Mouse (Mus musculus) stomach, postnatal 0 days (tissue): ENCODE measurements around the gene Cyb5d1. TPM values are rescaled to one million over a fixed set of nuclear protein-coding genes. Genes with fewer than 3 reads are reported as not detected.

ENCODE experiments used
- ATAC-seq: fragments of 200-750 bp; cut with Nextera tagmentation; 2 replicates; pipeline ENCODE4 v1.8.0; 2017; ENCODE audit not compliant: low FRiP score, low TSS enrichment
- DNase-seq: peaks from one replicate; pipeline ENCODE4 v3.0.0-alpha.2; 2016; ENCODE audit warnings: low spot score
- H3K27ac ChIP-seq: fragments of 300-500 bp; sonication (generic); replicated peaks from 2 replicates; pipeline ENCODE4 v1.5.1; 2014; ENCODE audit warnings: mild to moderate bottlenecking, control low read depth
- H3K27me3 ChIP-seq: fragments of 300-500 bp; sonication (generic); 2 replicates; pipeline ENCODE4 v1.6.1; 2014; ENCODE audit warnings: low read length; ENCODE audit not compliant: control insufficient read depth, insufficient read depth
- H3K36me3 ChIP-seq: fragments of 300-500 bp; sonication (generic); 2 replicates; pipeline ENCODE4 v1.6.1; 2014; ENCODE audit warnings: low read length, mixed read lengths; ENCODE audit not compliant: control insufficient read depth, insufficient read depth
- H3K4me1 ChIP-seq: fragments of 300-500 bp; sonication (generic); replicated peaks from 2 replicates; pipeline ENCODE4 v1.6.1; 2014; ENCODE audit warnings: antibody characterized with exemption; ENCODE audit not compliant: control insufficient read depth, insufficient read depth
- H3K4me2 ChIP-seq: fragments of 300-500 bp; sonication (generic); replicated peaks from 2 replicates; pipeline ENCODE4 v1.6.1; 2014; ENCODE audit warnings: low read depth, mild to moderate bottlenecking, control low read depth, moderate library complexity
- H3K4me3 ChIP-seq: fragments of 300-500 bp; sonication (generic); 2 replicates; pipeline ENCODE4 v1.5.1; 2014; ENCODE audit warnings: low read depth, low read length, control low read depth
- H3K9ac ChIP-seq: fragments of 300-500 bp; sonication (generic); 2 replicates; pipeline ENCODE4 v1.6.1; 2014; ENCODE audit warnings: mild to moderate bottlenecking, low read length, control low read depth, mixed read lengths
- H3K9me3 ChIP-seq: fragments of 300-500 bp; sonication (generic); 2 replicates; pipeline ENCODE4 v1.6.1; 2016; ENCODE audit warnings: low read length; ENCODE audit not compliant: control insufficient read depth
- CTCF ChIP-seq: IDR thresholded peaks from 2 replicates; pipeline ENCODE4 v1.5.1; 2016; ENCODE audit warnings: antibody characterized with exemption, low read depth, mild to moderate bottlenecking, moderate library complexity
- EP300 ChIP-seq: optimal IDR thresholded peaks from 2 replicates; pipeline ENCODE3; 2016; ENCODE audit warnings: antibody characterized with exemption
- WGBS: fragments of 180-500 bp; shearing (Covaris S2); extraction: QIAGEN DNeasy Blood & Tissue Kit; methylation state at CpG from one replicate; pipeline ENCODE4 v1.1.7; 2014; 5-methylcytosine and 5-hydroxymethylcytosine counted together
- polyA plus RNA-seq: library from polyadenylated mRNA; unstranded; fragments of >200 nt; fragmentation: Nextera tagmentation; extraction: Ambion mirVana; gene quantifications from 2 replicates; pipeline ENCODE4 v1.2.1, GENCODE M21; 2015

The Cyb5d1 gene
- polyA plus RNA-seq, 1 experiment from 2014 or later, result 9.1 TPM

DNA sequence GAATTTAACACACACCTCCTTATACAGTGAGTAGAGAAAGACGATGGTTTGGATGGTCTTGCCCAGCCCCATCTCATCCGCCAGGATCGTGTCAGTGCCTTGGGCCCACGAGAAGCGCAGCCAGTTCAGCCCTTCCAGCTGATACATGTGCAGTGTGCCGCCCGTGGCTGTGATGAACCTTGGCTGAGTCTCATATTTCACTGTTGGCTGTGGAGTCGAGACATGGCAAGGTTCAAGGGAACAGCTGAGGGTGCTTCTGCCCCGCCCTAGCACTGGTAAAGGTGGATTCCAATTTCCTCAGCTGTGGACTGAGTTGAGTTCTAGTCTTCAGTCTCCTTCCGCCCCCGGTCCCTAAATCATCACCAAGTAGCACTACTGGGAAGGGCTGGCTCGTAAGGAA lies 37.7 kb downstream of the Cyb5d1 start:
- H3K9me3 ChIP-seq, result no peaks in the 10 kb centered on the region
- no peak overlapping the region for H3K4me2 ChIP-seq
- no peak overlapping the region for H3K9ac ChIP-seq
- 83% methylated on average over 12 of the region's 12 CpGs for WGBS
- ATAC-seq (no peak), DNase-seq (no peak)
- H3K4me1 ChIP-seq, result no peaks in the 10 kb centered on the region
- H3K27ac ChIP-seq, result no peak overlapping the region
- H3K27me3 ChIP-seq, result no peaks in the 10 kb centered on the region
- H3K4me3 ChIP-seq, result no peak overlapping the region
- TF ChIP-seq CTCF (no peak), EP300 (no peak)
- H3K36me3 ChIP-seq, result peaks cover 63% of the 10 kb centered on the region

DNA sequence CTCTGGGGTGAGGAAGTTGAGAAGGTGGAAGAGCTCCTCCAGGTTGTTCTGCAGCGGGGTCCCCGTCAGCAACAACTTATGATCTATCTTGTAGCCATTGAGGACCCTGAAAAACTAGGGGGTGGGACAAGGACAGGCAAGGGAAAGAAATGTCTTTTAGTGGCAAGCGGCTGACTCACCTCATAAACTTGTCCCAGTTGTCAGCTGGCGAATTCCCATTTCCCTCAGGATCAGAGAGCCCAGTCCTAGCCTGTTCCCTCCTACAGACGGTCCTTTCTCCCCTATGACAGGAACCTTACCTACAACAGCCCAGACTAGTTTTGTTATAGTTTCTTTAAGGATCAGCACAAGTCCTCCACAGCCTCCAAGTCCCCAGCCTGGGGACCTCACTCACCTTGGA lies 38.9 kb downstream of the Cyb5d1 start:
- Histone ChIP-seq H3K4me2 (no peak overlapping the region), H3K9me3 (no peaks in the 10 kb centered on the region), H3K4me3 (no peak overlapping the region), H3K27ac (no peak overlapping the region), H3K9ac (no peak overlapping the region), H3K36me3 (peaks cover 63% of the 10 kb centered on the region), H3K4me1 (no peaks in the 10 kb centered on the region), H3K27me3 (no peaks in the 10 kb centered on the region)
- ATAC-seq (no peak), DNase-seq (no peak)
- WGBS, result 89% methylated on average over 5 of the region's 5 CpGs
- no peak for TF ChIP-seq CTCF
- no peak for TF ChIP-seq EP300

DNA sequence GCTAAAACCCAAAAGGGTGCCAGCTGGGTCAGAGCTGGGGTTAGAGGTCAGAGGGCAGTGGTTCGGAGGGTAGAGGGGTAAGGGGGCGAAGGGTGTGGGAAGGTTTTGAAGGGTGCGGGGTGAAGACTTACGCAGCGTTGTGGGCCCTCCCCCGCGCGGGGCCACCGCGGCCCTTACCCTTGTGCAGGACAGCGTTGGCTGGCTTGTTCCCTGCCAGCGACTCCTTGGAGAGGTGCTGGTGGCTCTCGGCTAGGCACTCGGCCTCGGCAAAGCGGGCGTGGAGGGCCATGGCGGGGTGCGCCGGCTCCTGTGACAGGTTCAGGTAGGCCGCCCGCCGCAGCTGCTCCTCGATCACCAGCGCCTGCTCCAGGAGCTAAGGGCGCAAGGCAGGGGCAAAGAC lies 49.0 kb downstream of the Cyb5d1 start:
- no peaks in the 10 kb centered on the region for H3K9me3 ChIP-seq
- WGBS, result 80% methylated on average over 22 of the region's 26 CpGs
- H3K4me1 ChIP-seq, result no peaks in the 10 kb centered on the region
- no peaks in the 10 kb centered on the region for H3K27me3 ChIP-seq
- no peak overlapping the region for H3K27ac ChIP-seq
- H3K4me2 ChIP-seq, result no peak overlapping the region
- DNase-seq (no peak), ATAC-seq (no peak)
- no peak overlapping the region for H3K9ac ChIP-seq
- H3K36me3 ChIP-seq, result peaks cover 52% of the 10 kb centered on the region
- no peak for TF ChIP-seq CTCF
- TF ChIP-seq EP300, result no peak
- H3K4me3 ChIP-seq, result no peak overlapping the region

Other genes with a start within 250 kb of the Cyb5d1 start
- 80.5 and 91.8 TPM in 2 replicates for gene Alox12b, start 238.6 kb downstream of the Cyb5d1 start, polyA plus RNA-seq
- gene Alox8, start 197.8 kb downstream of the Cyb5d1 start, polyA plus RNA-seq, result 1.2 and 1.3 TPM in 2 replicates
- gene Gucy2e, start 158.6 kb downstream of the Cyb5d1 start, polyA plus RNA-seq, result 0.04 and 0.05 TPM in 2 replicates
- 4.9 and 5.5 TPM in 2 replicates for gene Cntrob, start 71.9 kb downstream of the Cyb5d1 start, polyA plus RNA-seq
- gene Trappc1, start 71.7 kb downstream of the Cyb5d1 start, polyA plus RNA-seq, result 119 and 123 TPM in 2 replicates
- 0.87 and 1.1 TPM in 2 replicates for gene Kcnab3, start 69.4 kb downstream of the Cyb5d1 start, polyA plus RNA-seq
- 46.2 and 49.4 TPM in 2 replicates for gene Rnf227, start 55.2 kb downstream of the Cyb5d1 start, polyA plus RNA-seq
- gene Chd3, start 26.2 kb downstream of the Cyb5d1 start, polyA plus RNA-seq, result 18.4 and 18.9 TPM in 2 replicates
- 153 and 170 TPM in 2 replicates for gene Naa38, start 144 bp downstream of the Cyb5d1 start, polyA plus RNA-seq
- 14.9 and 17.8 TPM in 2 replicates for gene Tmem88, start 2.6 kb upstream of the Cyb5d1 start, polyA plus RNA-seq
- 12.9 and 13.1 TPM in 2 replicates for gene Kdm6b, start 18.0 kb upstream of the Cyb5d1 start, polyA plus RNA-seq
- gene Dnah2, start 153.5 kb upstream of the Cyb5d1 start, polyA plus RNA-seq, result 0.38 and 0.39 TPM in 2 replicates
- 3.9 and 4.4 TPM in 2 replicates for gene Efnb3, start 164.6 kb upstream of the Cyb5d1 start, polyA plus RNA-seq
- 8.7 and 9.0 TPM in 2 replicates for gene Wrap53, start 184.6 kb upstream of the Cyb5d1 start, polyA plus RNA-seq
- 45.0 and 51.4 TPM in 2 replicates for gene Trp53, start 184.7 kb upstream of the Cyb5d1 start, polyA plus RNA-seq
- 5.3 and 7.2 TPM in 2 replicates for gene Atp1b2, start 210.3 kb upstream of the Cyb5d1 start, polyA plus RNA-seq
- gene Shbg, start 222.3 kb upstream of the Cyb5d1 start, polyA plus RNA-seq, result not detected in 2 replicates
- 14.4 and 15.5 TPM in 2 replicates for gene Sat2, start 226.4 kb upstream of the Cyb5d1 start, polyA plus RNA-seq
- 10.8 and 11.6 TPM in 2 replicates for gene Fxr2, start 237.4 kb upstream of the Cyb5d1 start, polyA plus RNA-seq